Mouse (Mus musculus) forebrain, embryonic 12.5 days (tissue): ENCODE measurements at regions not wholly inside any gene's neighbourhood (a gene's known extent, or its start where the extent isn't known, plus 50 kb on each side); places are given as distances from the start of the nearest gene placed in this dataset.

ENCODE experiments used
- ATAC-seq: fragments of 200-750 bp; cut with Nextera tagmentation; 2 replicates; pipeline ENCODE4 v1.8.0; 2017; ENCODE audit warnings: moderate TSS enrichment; ENCODE audit not compliant: low FRiP score
- H3K27ac ChIP-seq: fragments of 300-500 bp; sonication (generic); 2 replicates; pipeline ENCODE4 v1.5.1; 2016; ENCODE audit warnings: mild to moderate bottlenecking
- H3K27me3 ChIP-seq: fragments of 300-500 bp; sonication (generic); 2 replicates; pipeline ENCODE4 v1.6.1; 2016; ENCODE audit warnings: mild to moderate bottlenecking
- H3K36me3 ChIP-seq: fragments of 300-500 bp; sonication (generic); replicated peaks from 2 replicates; pipeline ENCODE4 v1.6.1; 2016; ENCODE audit warnings: mild to moderate bottlenecking
- H3K4me1 ChIP-seq: fragments of 300-500 bp; sonication (generic); 2 replicates; pipeline ENCODE4 v1.6.1; 2016
- H3K4me2 ChIP-seq: fragments of 300-500 bp; sonication (generic); 2 replicates; pipeline ENCODE4 v1.6.1; 2016; ENCODE audit warnings: mild to moderate bottlenecking, moderate library complexity
- H3K4me3 ChIP-seq: fragments of 300-500 bp; sonication (generic); replicated peaks from 2 replicates; pipeline ENCODE4 v1.5.1; 2016; ENCODE audit warnings: mild to moderate bottlenecking
- H3K9ac ChIP-seq: fragments of 300-500 bp; sonication (generic); 2 replicates; pipeline ENCODE4 v1.6.1; 2016; ENCODE audit warnings: mild to moderate bottlenecking
- H3K9me3 ChIP-seq: fragments of 300-500 bp; sonication (generic); 2 replicates; pipeline ENCODE4 v1.6.1; 2016
- WGBS: fragments of 180-500 bp; shearing (Covaris S2); methylation state at CpG from one replicate; pipeline ENCODE4 v1.1.7; 2016; 5-methylcytosine and 5-hydroxymethylcytosine counted together

DNA sequence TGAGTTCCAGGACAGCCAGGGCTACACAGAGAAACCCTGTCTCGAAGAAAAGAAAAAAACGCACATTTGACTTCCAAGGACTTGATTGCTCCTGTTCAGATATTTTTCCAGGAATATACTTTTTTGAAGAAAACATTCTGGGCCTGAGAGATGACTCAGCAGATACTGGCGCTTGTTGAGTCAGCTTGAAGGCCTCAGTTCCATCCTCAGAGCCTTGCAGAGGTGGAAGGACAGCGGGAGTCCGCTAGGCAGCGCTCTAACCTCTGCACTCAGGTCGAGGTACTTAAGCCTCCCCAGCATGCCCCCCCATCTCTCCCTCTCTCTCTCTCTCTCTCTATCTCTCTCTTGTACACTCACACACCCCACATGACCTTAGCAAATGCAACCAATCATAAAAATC lies 86.3 kb upstream of the Eomes start:
- no peaks in the 10 kb centered on the region for H3K9me3 ChIP-seq
- H3K36me3 ChIP-seq: no peaks in the 10 kb centered on the region
- ATAC-seq: no peak
- 65% methylated on average over 7 of the region's 7 CpGs for WGBS
- H3K4me3 ChIP-seq: no peak overlapping the region
- peaks cover 33% of the 10 kb centered on the region for H3K27me3 ChIP-seq
- H3K27ac ChIP-seq: no peak overlapping the region
- H3K4me2 ChIP-seq: no peak overlapping the region
- no peak overlapping the region for H3K9ac ChIP-seq
- H3K4me1 ChIP-seq: peaks cover 10% of the 10 kb centered on the region

DNA sequence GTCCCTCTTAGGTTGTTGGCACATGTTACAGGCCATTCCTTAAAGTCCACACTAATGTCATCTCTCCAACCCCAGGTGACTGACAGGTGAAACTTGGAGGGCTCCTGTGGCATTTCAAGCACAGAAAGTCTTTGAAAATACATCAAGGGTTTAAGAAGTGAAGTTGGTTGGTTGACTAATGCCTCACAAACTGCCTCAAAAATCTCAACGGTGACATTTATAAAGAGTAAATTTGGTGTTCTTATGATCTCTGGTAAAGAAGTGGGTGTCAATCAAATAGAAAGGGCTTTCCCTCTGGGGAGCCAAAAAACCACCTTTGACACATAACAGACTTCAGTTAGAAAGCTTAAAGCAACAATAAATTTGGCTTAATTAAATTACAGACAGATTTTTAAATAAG lies 85.2 kb upstream of the Eomes start:
- no peak overlapping the region for H3K4me3 ChIP-seq
- H3K9ac ChIP-seq: no peak overlapping the region
- H3K27me3 ChIP-seq: peaks cover 28% of the 10 kb centered on the region
- ATAC-seq: no peak
- no peak overlapping the region for H3K4me2 ChIP-seq
- H3K9me3 ChIP-seq: no peaks in the 10 kb centered on the region
- H3K36me3 ChIP-seq: no peaks in the 10 kb centered on the region
- 93% methylated on average over 1 of the region's 1 CpGs for WGBS
- no peak overlapping the region for H3K27ac ChIP-seq
- H3K4me1 ChIP-seq: peaks cover 10% of the 10 kb centered on the region

DNA sequence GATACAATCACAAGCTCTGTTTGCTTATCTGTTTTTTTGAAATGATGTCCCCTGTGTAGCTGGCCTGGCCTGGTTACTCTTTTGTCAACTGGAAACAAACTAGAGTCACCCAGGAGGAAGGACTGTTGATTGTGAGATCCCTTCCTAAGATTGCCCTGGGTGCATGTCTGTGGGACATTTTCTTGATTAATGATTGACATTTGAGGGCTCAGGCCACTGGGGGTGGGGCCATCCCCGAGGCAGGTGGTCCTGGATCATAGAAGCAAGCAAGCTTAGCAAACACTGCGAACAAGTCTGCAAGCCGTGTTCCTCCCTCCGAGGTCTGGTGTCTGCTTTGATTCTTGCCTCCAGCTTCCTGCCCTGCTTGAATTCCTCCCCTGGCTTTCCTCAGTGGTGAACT lies 84.4 kb upstream of the Eomes start:
- Histone ChIP-seq H3K4me2 (no peak overlapping the region), H3K4me3 (no peak overlapping the region), H3K9ac (no peak overlapping the region), H3K27me3 (peaks cover 20% of the 10 kb centered on the region), H3K36me3 (no peaks in the 10 kb centered on the region), H3K4me1 (peaks cover 10% of the 10 kb centered on the region), H3K9me3 (no peaks in the 10 kb centered on the region), H3K27ac (no peak overlapping the region)
- WGBS: 66% methylated on average over 4 of the region's 4 CpGs
- no peak for ATAC-seq

DNA sequence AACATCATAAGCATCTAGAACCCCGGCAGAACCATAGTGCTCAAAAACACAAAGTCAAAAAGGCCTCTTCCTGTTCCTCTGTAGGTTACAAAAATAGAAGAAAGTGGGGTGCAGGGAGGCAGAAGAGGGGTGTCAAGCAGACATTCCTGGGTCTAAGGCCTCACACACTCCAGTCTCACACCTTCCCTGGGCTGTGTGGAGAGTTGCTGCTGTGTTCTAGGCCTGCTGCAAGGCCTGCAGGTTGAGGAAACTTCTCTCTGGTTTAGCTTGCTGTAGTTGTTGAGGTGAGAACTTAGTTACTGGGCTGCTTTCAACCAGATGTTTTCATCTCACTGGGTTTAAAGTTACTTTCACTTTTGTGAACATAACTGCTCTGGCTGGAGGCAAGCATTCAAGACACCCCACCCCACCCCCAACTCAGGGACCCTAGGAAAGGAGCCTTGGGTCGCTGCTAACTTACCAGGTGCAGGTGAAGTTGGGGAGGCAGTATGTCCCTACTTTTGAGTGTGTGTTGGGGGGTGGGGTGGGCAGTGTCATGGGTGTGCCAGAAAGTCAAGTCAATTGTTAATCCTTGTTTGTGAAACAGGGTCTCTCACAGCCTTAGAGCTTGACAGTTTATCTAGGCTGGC lies 81.5 kb upstream of the Eomes start:
- H3K27ac ChIP-seq: no peak overlapping the region
- H3K27me3 ChIP-seq: no peaks in the 10 kb centered on the region; the same call in 1 of the 2 replicates
- WGBS: 83% methylated on average over 2 of the region's 2 CpGs
- H3K9me3 ChIP-seq: no peaks in the 10 kb centered on the region
- H3K4me3 ChIP-seq: no peak overlapping the region
- H3K9ac ChIP-seq: no peak overlapping the region
- no peak overlapping the region for H3K4me2 ChIP-seq
- no peaks in the 10 kb centered on the region for H3K36me3 ChIP-seq
- no peaks in the 10 kb centered on the region for H3K4me1 ChIP-seq
- ATAC-seq: no peak

DNA sequence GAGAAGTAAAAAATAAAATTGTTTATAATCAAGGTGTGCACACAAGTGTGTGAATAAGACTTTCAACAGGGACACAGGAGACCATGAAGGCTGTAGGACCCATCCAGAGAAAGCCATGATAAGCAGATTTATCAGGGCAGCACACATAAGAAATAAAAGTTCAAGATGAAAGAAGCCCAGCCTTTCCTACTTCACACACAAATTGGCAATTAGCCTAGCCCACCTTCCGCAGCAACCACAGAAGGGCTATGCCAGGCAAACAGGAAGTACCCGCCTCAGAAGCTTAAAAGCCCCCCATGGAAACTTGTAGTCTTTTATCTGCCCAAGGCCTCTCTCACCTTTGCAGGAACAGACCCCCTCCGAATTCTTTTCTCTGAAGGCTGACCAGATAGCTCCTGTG lies 77.5 kb upstream of the Eomes start:
- Histone ChIP-seq H3K9me3 (no peaks in the 10 kb centered on the region), H3K4me1 (no peaks in the 10 kb centered on the region), H3K4me3 (no peak overlapping the region), H3K36me3 (no peaks in the 10 kb centered on the region), H3K4me2 (no peak overlapping the region), H3K27me3 (no peaks in the 10 kb centered on the region; the same call in 1 of the 2 replicates), H3K27ac (no peak overlapping the region), H3K9ac (no peak overlapping the region)
- ATAC-seq: no peak
- 81% methylated on average over 3 of the region's 3 CpGs for WGBS

DNA sequence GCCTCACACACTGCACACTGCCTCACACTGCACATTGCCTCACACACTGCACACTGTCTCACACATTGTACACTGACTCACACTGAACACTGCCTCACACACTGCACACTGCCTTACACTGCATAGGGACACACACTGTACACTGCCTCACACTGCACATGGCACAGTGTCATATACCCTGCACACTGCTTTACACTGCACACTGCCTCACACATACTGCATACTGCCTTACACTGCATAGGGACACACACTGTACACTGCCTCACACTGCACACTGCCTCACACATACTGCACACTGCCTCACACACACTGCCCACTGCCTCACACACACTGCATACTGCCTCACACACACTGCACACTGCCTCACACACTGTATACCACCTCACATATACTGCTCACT lies 76.8 kb upstream of the Eomes start:
- Histone ChIP-seq H3K27me3 (no peaks in the 10 kb centered on the region; the same call in 1 of the 2 replicates), H3K9ac (no peak overlapping the region), H3K27ac (no peak overlapping the region), H3K4me2 (no peak overlapping the region), H3K4me3 (no peak overlapping the region), H3K36me3 (no peaks in the 10 kb centered on the region), H3K9me3 (no peaks in the 10 kb centered on the region), H3K4me1 (no peaks in the 10 kb centered on the region)
- ATAC-seq: no peak

DNA sequence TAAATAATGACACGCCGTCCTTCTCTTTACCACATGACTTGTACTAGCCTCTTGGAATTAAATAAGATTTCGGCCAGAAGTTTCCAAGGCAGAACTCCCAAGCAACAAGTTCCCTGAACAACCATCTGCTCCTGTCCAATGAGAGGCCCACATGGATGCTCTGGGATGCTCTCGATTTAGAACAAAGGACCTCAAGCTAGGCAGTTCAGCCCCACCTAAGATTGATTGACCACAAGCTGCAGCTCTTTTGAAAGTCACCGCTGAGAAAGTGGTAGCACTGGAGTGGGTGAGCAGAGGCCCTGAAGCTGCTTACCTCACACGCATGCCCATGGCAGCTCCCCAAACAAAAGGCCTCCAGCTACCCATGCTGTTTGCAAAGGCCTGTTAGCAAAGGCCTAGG lies 73.1 kb upstream of the Eomes start:
- no peak for ATAC-seq
- WGBS: 64% methylated on average over 6 of the region's 6 CpGs
- H3K27me3 ChIP-seq: no peaks in the 10 kb centered on the region
- no peaks in the 10 kb centered on the region for H3K9me3 ChIP-seq
- no peak overlapping the region for H3K9ac ChIP-seq
- H3K36me3 ChIP-seq: no peaks in the 10 kb centered on the region
- H3K4me3 ChIP-seq: no peak overlapping the region
- no peak overlapping the region for H3K4me2 ChIP-seq
- no peaks in the 10 kb centered on the region for H3K4me1 ChIP-seq
- no peak overlapping the region for H3K27ac ChIP-seq

DNA sequence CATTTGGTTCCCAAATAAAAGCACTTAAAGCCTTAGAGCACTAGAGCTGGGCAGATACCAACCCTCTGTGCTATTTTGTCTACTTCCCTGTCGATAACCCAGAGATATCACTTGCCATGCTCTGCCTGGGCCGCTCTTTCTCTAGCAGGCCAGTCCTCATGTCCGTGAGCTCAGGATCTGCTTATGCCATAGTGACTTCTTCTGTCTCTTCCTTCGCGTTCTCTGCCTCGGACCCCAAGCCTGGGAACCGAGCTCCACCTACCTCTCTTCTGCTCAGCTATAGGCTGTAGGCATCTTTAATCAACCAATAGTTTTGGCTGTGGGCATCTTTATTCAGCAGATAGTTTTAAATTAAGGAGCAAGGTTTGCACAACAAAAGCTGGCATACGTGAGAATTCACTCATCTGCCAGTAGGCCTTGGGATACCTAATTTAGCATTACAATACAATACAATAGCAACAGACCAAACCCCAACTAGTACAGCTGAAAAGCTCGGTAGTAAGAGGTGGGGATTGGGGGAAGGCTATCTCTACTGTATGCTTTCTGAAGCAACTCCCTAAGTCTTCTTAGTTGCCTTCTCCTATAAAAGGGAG lies 72.0 kb upstream of the Eomes start:
- Histone ChIP-seq H3K27me3 (no peaks in the 10 kb centered on the region), H3K4me2 (no peak overlapping the region), H3K27ac (no peak overlapping the region), H3K4me3 (no peak overlapping the region), H3K9ac (no peak overlapping the region), H3K9me3 (no peaks in the 10 kb centered on the region), H3K4me1 (no peaks in the 10 kb centered on the region), H3K36me3 (no peaks in the 10 kb centered on the region)
- ATAC-seq: no peak
- WGBS: 62% methylated on average over 9 of the region's 9 CpGs

DNA sequence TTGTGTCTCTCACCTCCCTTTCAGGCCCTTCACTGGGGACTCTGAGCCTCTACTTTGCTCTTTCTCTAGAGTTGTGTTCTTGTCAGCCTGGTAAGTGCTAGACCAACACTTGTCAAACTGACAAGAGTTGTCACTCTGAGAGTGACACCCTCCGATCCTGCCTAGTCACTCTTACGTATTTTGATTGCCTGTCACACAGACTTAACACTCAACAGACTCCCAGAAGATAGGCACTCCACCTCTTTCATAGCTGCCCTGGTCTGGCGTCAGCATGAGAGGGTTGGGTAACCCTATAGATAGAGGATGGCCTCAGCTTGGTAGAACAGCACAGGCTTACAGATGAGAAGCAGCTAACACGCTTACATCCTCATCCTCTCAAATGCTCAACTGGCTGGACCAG lies 62.0 kb upstream of the Eomes start:
- 92% methylated on average over 4 of the region's 4 CpGs for WGBS
- no peaks in the 10 kb centered on the region for H3K9me3 ChIP-seq
- H3K4me1 ChIP-seq: no peaks in the 10 kb centered on the region
- H3K27ac ChIP-seq: no peak overlapping the region
- no peaks in the 10 kb centered on the region for H3K27me3 ChIP-seq
- no peaks in the 10 kb centered on the region for H3K36me3 ChIP-seq
- no peak overlapping the region for H3K9ac ChIP-seq
- H3K4me3 ChIP-seq: no peak overlapping the region
- no peak for ATAC-seq
- H3K4me2 ChIP-seq: no peak overlapping the region

DNA sequence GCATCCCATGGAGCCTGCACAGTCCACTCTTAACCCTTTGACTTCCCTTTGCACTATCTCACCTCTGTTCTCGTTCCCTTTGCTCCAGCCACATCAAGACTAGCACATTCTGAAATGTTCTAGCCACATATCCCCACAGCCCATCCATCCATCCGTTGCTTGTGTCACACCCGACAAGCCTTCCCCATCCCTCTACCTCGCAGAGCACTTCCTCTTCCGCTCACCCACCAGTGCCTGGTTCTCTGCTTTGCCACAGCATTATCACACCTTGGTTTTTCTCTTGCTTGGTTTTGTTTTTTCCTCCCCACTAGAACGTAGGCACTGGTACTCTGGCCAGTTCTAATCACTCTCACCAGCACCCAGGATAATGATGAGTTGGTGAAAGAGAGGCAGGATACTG lies 61.5 kb upstream of the Eomes start:
- Histone ChIP-seq H3K4me1 (no peaks in the 10 kb centered on the region), H3K27ac (no peak overlapping the region), H3K9me3 (no peaks in the 10 kb centered on the region), H3K36me3 (no peaks in the 10 kb centered on the region), H3K27me3 (no peaks in the 10 kb centered on the region), H3K9ac (no peak overlapping the region), H3K4me3 (no peak overlapping the region), H3K4me2 (no peak overlapping the region)
- ATAC-seq: no peak
- 86% methylated on average over 6 of the region's 6 CpGs for WGBS

DNA sequence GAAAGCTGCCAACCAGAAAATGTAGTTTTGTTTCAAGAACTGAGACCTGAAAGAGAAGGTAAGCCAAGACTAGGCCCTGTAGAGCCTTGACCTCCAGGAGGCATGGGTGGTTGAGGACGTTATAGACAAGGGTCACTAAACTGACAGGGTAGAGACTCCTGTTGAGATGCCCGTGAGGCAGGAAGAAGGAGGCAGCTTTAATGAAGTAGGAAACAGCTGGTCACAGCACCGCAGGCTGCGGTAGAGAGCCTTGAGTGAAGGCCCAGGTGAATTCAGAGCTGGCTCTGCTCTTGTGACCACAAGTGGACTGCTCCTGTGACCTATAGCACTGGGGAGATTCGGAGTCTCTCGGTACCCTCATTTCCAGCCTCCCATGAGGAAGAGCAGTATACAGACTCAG lies 53.7 kb upstream of the Eomes start:
- Histone ChIP-seq H3K4me3 (no peak overlapping the region), H3K4me1 (no peaks in the 10 kb centered on the region), H3K9ac (no peak overlapping the region), H3K27ac (no peak overlapping the region), H3K9me3 (no peaks in the 10 kb centered on the region), H3K27me3 (0 out of 2 replicates have a peak, but pooled peaks cover 2% of the 10 kb centered on the region), H3K4me2 (no peak overlapping the region), H3K36me3 (no peaks in the 10 kb centered on the region)
- no peak for ATAC-seq
- 78% methylated on average over 6 of the region's 6 CpGs for WGBS
